Mouse (Mus musculus) MN1 (cell line): ENCODE measurements around the gene Gm17606.

Source experiments
- DNase-seq: peaks from one replicate; pipeline ENCODE4 v3.0.0-alpha.2; 2016; ENCODE audit warnings: low spot score

Gm17606 gene

GRCm38 (mm10) chr14:54660009-54660408, 19.3 kb downstream of the Gm17606 start:
- peak; percentile 52 for DNase-seq

- no peak for DNase-seq
Observed at GRCm38 (mm10) chr14:54664477-54665222, 23.9 kb downstream of the Gm17606 start.

- no peak for DNase-seq
Observed at GRCm38 (mm10) chr14:54669381-54669780, 28.6 kb downstream of the Gm17606 start.

GRCm38 (mm10) chr14:54674317-54674716, 33.6 kb downstream of the Gm17606 start:
- DNase-seq = no peak

GRCm38 (mm10) chr14:54676290-54676689, 35.5 kb downstream of the Gm17606 start:
- DNase-seq = no peak

GRCm38 (mm10) chr14:54678657-54679304, 38.0 kb downstream of the Gm17606 start:
- no peak for DNase-seq

GRCm38 (mm10) chr14:54682396-54682795, 41.6 kb downstream of the Gm17606 start:
- DNase-seq = no peak

- peak; percentile 14 for DNase-seq
Observed at GRCm38 (mm10) chr14:54685471-54685870, 44.7 kb downstream of the Gm17606 start.

- DNase-seq = peak; percentile 84
Observed at GRCm38 (mm10) chr14:54686063-54686521, 45.3 kb downstream of the Gm17606 start, which contains the start of gene 1700123O20Rik. 1700123O20Rik (plus strand) TSS chr14:54686216.

GRCm38 (mm10) chr14:54686522-54687143, 45.9 kb downstream of the Gm17606 start, which contains the start of gene Acin1:
Acin1 (minus strand) TSS chr14:54686931.
- DNase-seq = peak; percentile 99

GRCm38 (mm10) chr14:54687251-54687650, 46.5 kb downstream of the Gm17606 start:
- DNase-seq = peak; percentile 20

- DNase-seq = no peak
Observed at GRCm38 (mm10) chr14:54695042-54695441, 54.3 kb downstream of the Gm17606 start.

GRCm38 (mm10) chr14:54696752-54697151, 56.0 kb downstream of the Gm17606 start:
- DNase-seq = peak; percentile 55
